16 mouse cellular contexts compared by ENCODE assay signal in genomic region chr8:79161172-79161778, GRCm38 (mm10).
DNase-seq lines count a peak whose midpoint lies in the region; ATAC-seq and TF ChIP-seq lines count a peak whose summit lies in the region.
"Had no signal": no experiment of that assay in that cellular context is flagged by ENCODE, and none has a peak within 500 bp of the region (broad histone marks: within the 10 kb centered on the region; RNA-seq: fewer than 3 reads in every experiment).

No protein-coding gene starts in this region.

- H3K9ac ChIP-seq in kidney, embryonic 16.5 days (replicated peaks; ENCODE audit: low read length), result no peak overlapping the region
- H3K9ac ChIP-seq in forebrain, embryonic 11.5 days (ENCODE audit: low read length), result no peak overlapping the region
- H3K9ac ChIP-seq: embryonic facial prominence, embryonic 12.5 days; forebrain, embryonic 13.5 days; neural tube, embryonic 12.5 days had no signal

- no peaks in the 10 kb centered on the region for H3K36me3 ChIP-seq in kidney, adult 2 months (ENCODE audit: control insufficient read depth, insufficient read depth, low read length)
- peaks cover 5% of the 10 kb centered on the region for H3K36me3 ChIP-seq in kidney, embryonic 16.5 days (ENCODE audit: insufficient read depth, low read length)
- H3K36me3 ChIP-seq in forebrain, embryonic 11.5 days (ENCODE audit: control insufficient read depth, insufficient read depth, low read length), result no peaks in the 10 kb centered on the region

- H3K4me2 ChIP-seq in kidney, embryonic 16.5 days (replicated peaks; ENCODE audit: low read depth, low read length), result no peak overlapping the region
- H3K4me2 ChIP-seq in forebrain, embryonic 11.5 days (ENCODE audit: low read depth, low read length, severe bottlenecking), result no peak overlapping the region
- H3K4me2 ChIP-seq: embryonic facial prominence, embryonic 12.5 days; forebrain, embryonic 13.5 days; liver, embryonic 11.5 days; neural tube, embryonic 12.5 days had no signal

- H3K27ac ChIP-seq in kidney, adult 2 months (ENCODE audit: insufficient read depth, low read depth, low read length), result no peak overlapping the region
- no peak overlapping the region for H3K27ac ChIP-seq in kidney, embryonic 16.5 days (ENCODE audit: low read length)
- H3K27ac ChIP-seq in forebrain, embryonic 11.5 days (ENCODE audit: low read depth, low read length), result no peak overlapping the region
- H3K27ac ChIP-seq: embryonic facial prominence, embryonic 12.5 days; forebrain, embryonic 13.5 days; neural tube, embryonic 12.5 days had no signal

- TF ChIP-seq CTCF in kidney, adult 2 months (conservative IDR thresholded peaks at IDR 0.05; ENCODE audit: insufficient read depth, insufficient read length, low read depth, low read length), result no peak

- H3K27me3 ChIP-seq in kidney, adult 2 months (replicated peaks; ENCODE audit: control insufficient read depth, insufficient read depth, low read length), result no peaks in the 10 kb centered on the region
- no peaks in the 10 kb centered on the region for H3K27me3 ChIP-seq in kidney, embryonic 16.5 days (ENCODE audit: insufficient read depth, low read length)
- H3K27me3 ChIP-seq in forebrain, embryonic 11.5 days (ENCODE audit: control insufficient read depth, insufficient read depth, low read length), result no peaks in the 10 kb centered on the region
- H3K27me3 ChIP-seq: embryonic facial prominence, embryonic 12.5 days; forebrain, embryonic 13.5 days; neural tube, embryonic 12.5 days had no signal

- H3K4me1 ChIP-seq in kidney, adult 2 months (ENCODE audit: control insufficient read depth, insufficient read depth, low read length), result peaks cover 15% of the 10 kb centered on the region
- H3K4me1 ChIP-seq in kidney, embryonic 16.5 days (ENCODE audit: insufficient read depth, low read length), result peaks cover 22% of the 10 kb centered on the region
- 0 out of 2 replicates have a peak, but pooled peaks cover 3% of the 10 kb centered on the region for H3K4me1 ChIP-seq in forebrain, embryonic 11.5 days (replicated peaks; ENCODE audit: control insufficient read depth, insufficient read depth, low read length)
- H3K4me1 ChIP-seq: neural tube, embryonic 12.5 days had no signal

- H3K4me3 ChIP-seq in kidney, adult 2 months (ENCODE audit: insufficient read depth, low read depth, low read length), result no peak overlapping the region
- no peak overlapping the region for H3K4me3 ChIP-seq in kidney, embryonic 16.5 days (ENCODE audit: low read length)
- no peak overlapping the region for H3K4me3 ChIP-seq in forebrain, embryonic 11.5 days (ENCODE audit: low read depth, low read length)
- H3K4me3 ChIP-seq: embryonic facial prominence, embryonic 12.5 days; forebrain, embryonic 13.5 days; neural tube, embryonic 12.5 days had no signal

- TF ChIP-seq POLR2A in kidney, adult 2 months (IDR thresholded peaks at IDR 0.05; ENCODE audit: low read depth, low read length), result no peak

- H3K9me3 ChIP-seq in kidney, embryonic 16.5 days (ENCODE audit: low read length), result no peaks in the 10 kb centered on the region
- H3K9me3 ChIP-seq in forebrain, embryonic 11.5 days (ENCODE audit: control insufficient read depth, low read length), result no peaks in the 10 kb centered on the region
- H3K9me3 ChIP-seq: embryonic facial prominence, embryonic 12.5 days; forebrain, embryonic 13.5 days; neural tube, embryonic 12.5 days had no signal

- ATAC-seq in kidney, embryonic 16.5 days (ENCODE audit: low FRiP score, low TSS enrichment), result no peak
- no peak for ATAC-seq in forebrain, embryonic 11.5 days (replicated peaks; ENCODE audit: low FRiP score)
- ATAC-seq: forebrain, embryonic 13.5 days had no signal

- WGBS in kidney, adult 2 months, result 87% methylated on average over 4 of the region's 4 CpGs
- WGBS in kidney, embryonic 16.5 days, result 82% methylated on average over 4 of the region's 4 CpGs
- WGBS in forebrain, embryonic 11.5 days, result 92% methylated on average over 4 of the region's 4 CpGs

- DNase-seq in kidney, adult 2 months, result peak; percentile 9
- DNase-seq in CD4-positive, CD25-positive, alpha-beta regulatory T cell, adult 2 months (ENCODE audit: low read depth, low spot score), result peak; percentile 72
- DNase-seq in c-Kit-positive CD71-negative TER-119-negative erythroid progenitor cells, embryonic 14.5 days (ENCODE audit: low read depth), result peak; percentile 25
- peak; percentile 9 to 51 for DNase-seq in natural killer cell, adult 2 months (ENCODE audit: low spot score in 2 of 2)
- DNase-seq in forebrain, embryonic 11.5 days (ENCODE audit: low spot score), result no peak
- no peak for DNase-seq in right cerebral cortex, postnatal 4 days
- no peak for DNase-seq in ovary, postnatal 10 days (ENCODE audit: low spot score)
- DNase-seq: cerebellum, adult 11-12 months; gastrocnemius, postnatal 25 days; heart, postnatal 36 days; thymus, adult 18-20 months had no signal

Comparison
In these comparisons a context has a peak if more than half of its experiments do, and no peak if none do; other contexts are left out.
1. DNase-seq: peak in kidney, adult 2 months (single experiment), CD4-positive, CD25-positive, alpha-beta regulatory T cell, adult 2 months (single experiment), c-Kit-positive CD71-negative TER-119-negative erythroid progenitor cells, embryonic 14.5 days (single experiment) and natural killer cell, adult 2 months (2 of 2); none in forebrain, embryonic 11.5 days (single experiment), right cerebral cortex, postnatal 4 days (single experiment) and ovary, postnatal 10 days (single experiment).